Mouse (Mus musculus): ENCODE measurements at regions not wholly inside any gene's neighbourhood (a gene's known extent, or its start where the extent isn't known, plus 50 kb on each side); places are given as distances from the start of the nearest gene placed in this dataset.

- TF ChIP-seq CTCF (IDR thresholded peaks at IDR 0.05; ENCODE audit: low read depth, low read length) (no peak), POLR2A (IDR thresholded peaks at IDR 0.05; ENCODE audit: insufficient read depth, low read length) (no peak), EP300 (IDR thresholded peaks at IDR 0.05; ENCODE audit: insufficient read depth, low read depth, low read length) (no peak)
These were observed 166.3 kb upstream of the Cxcr4 start for GRCm38 (mm10) chr1:128758294-128758801.

All from ES-Bruce4 (cell line).